Mouse (Mus musculus) midbrain, postnatal 0 days (tissue): ENCODE results near the gene Irak3. TPM values are rescaled to one million over a fixed set of nuclear protein-coding genes. Genes with fewer than 3 reads are reported as not detected.
A peak's percentile ranks its signal among the peaks of the same experiment; 100 is the strongest.

ENCODE experiments used
- ATAC-seq: fragments of 200-750 bp; cut with Nextera tagmentation; 2 replicates; pipeline ENCODE4 v1.8.0; 2017; ENCODE audit warnings: moderate number of reproducible peaks, mild to moderate bottlenecking, moderate TSS enrichment, moderate library complexity; ENCODE audit not compliant: low FRiP score
- DNase-seq: peaks from one replicate; pipeline ENCODE4 v3.0.0-alpha.2; 2015; ENCODE audit warnings: low spot score
- H3K27ac ChIP-seq: fragments of 300-500 bp; sonication (generic); 2 replicates; pipeline ENCODE4 v1.5.1; 2014; ENCODE audit warnings: low read depth, mild to moderate bottlenecking, low read length, mixed read lengths
- H3K27me3 ChIP-seq: fragments of 300-500 bp; sonication (generic); 2 replicates; pipeline ENCODE4 v1.6.1; 2014; ENCODE audit warnings: low read length, control low read depth, mixed read lengths; ENCODE audit not compliant: insufficient read depth
- H3K36me3 ChIP-seq: fragments of 300-500 bp; sonication (generic); 2 replicates; pipeline ENCODE4 v1.6.1; 2014; ENCODE audit warnings: low read length, control low read depth, mixed read lengths; ENCODE audit not compliant: insufficient read depth
- H3K4me1 ChIP-seq: fragments of 300-500 bp; sonication (generic); 2 replicates; pipeline ENCODE4 v1.6.1; 2014; ENCODE audit warnings: mild to moderate bottlenecking, control low read depth, antibody characterized with exemption, low read length, mixed read lengths; ENCODE audit not compliant: insufficient read depth
- H3K4me2 ChIP-seq: fragments of 300-500 bp; sonication (generic); 2 replicates; pipeline ENCODE4 v1.6.1; 2014; ENCODE audit warnings: low read depth, mild to moderate bottlenecking, low read length, mixed read lengths; ENCODE audit not compliant: poor library complexity, severe bottlenecking
- H3K4me3 ChIP-seq: fragments of 300-500 bp; sonication (generic); 2 replicates; pipeline ENCODE4 v1.5.1; 2014; ENCODE audit warnings: low read depth, mild to moderate bottlenecking, low read length, moderate library complexity
- H3K9ac ChIP-seq: fragments of 300-500 bp; sonication (generic); replicated peaks from 2 replicates; pipeline ENCODE4 v1.6.1; 2014; ENCODE audit warnings: mild to moderate bottlenecking, low read length, moderate library complexity, mixed read lengths; ENCODE audit not compliant: poor library complexity, severe bottlenecking
- H3K9me3 ChIP-seq: fragments of 300-500 bp; sonication (generic); 2 replicates; pipeline ENCODE4 v1.6.1; 2016; ENCODE audit warnings: low read length, control low read depth
- CTCF ChIP-seq: IDR thresholded peaks from 2 replicates; pipeline ENCODE4 v1.5.1; 2016; ENCODE audit warnings: antibody characterized with exemption, mild to moderate bottlenecking
- WGBS: fragments of 180-500 bp; shearing (Covaris S2); extraction: QIAGEN DNeasy Blood & Tissue Kit; methylation state at CpG from one replicate; pipeline ENCODE4 v1.1.7; 2014; 5-methylcytosine and 5-hydroxymethylcytosine counted together
- polyA plus RNA-seq: library from polyadenylated mRNA; unstranded; fragments of >200 nt; fragmentation: Nextera tagmentation; extraction: Ambion mirVana; gene quantifications from 2 replicates; pipeline ENCODE4 v1.2.1, GENCODE M21; 2015
- total RNA-seq: library from RNA; depleted of rRNA; stranded (reverse); fragments of >200 nt; gene quantifications from 2 replicates; pipeline ENCODE4 v1.2.3, GENCODE M21; 2014

The Irak3 gene
- total and polyA plus RNA-seq, 2 experiments from 2014 or later, result 0.19 to 0.60 TPM

GRCm38 (mm10) chr10:120208575-120209538 is 6.9 kb upstream of the Irak3 start:
- WGBS, result 4% methylated on average over 53 of the region's 53 CpGs
- no peak overlapping the region for H3K27ac ChIP-seq
- peak; percentile 71 for TF ChIP-seq CTCF

GRCm38 (mm10) chr10:120208015-120208414 is 6.1 kb upstream of the Irak3 start:
- no peak for TF ChIP-seq CTCF
- 87% methylated on average over 8 of the region's 8 CpGs for WGBS
- Histone ChIP-seq H3K36me3 (no peaks in the 10 kb centered on the region), H3K27me3 (no peaks in the 10 kb centered on the region), H3K4me3 (no peak overlapping the region; the same call in 1 of the 2 replicates), H3K4me2 (no peak overlapping the region), H3K9ac (no peak overlapping the region), H3K27ac (no peak overlapping the region), H3K4me1 (no peaks in the 10 kb centered on the region), H3K9me3 (no peaks in the 10 kb centered on the region)
- ATAC-seq (no peak), DNase-seq (no peak)

More at GRCm38 (mm10) chr10:120208575-120209538, 6.9 kb upstream of the Irak3 start:
- Histone ChIP-seq H3K4me1 (no peaks in the 10 kb centered on the region), H3K36me3 (no peaks in the 10 kb centered on the region), H3K4me2 (peak overlapping the region; percentile 64), H3K9ac (peak overlapping the region; percentile 62), H3K27me3 (no peaks in the 10 kb centered on the region), H3K9me3 (no peaks in the 10 kb centered on the region), H3K4me3 (peak overlapping the region; percentile 75)
- ATAC-seq (peak; percentile 92), DNase-seq (peak; percentile 95)

- ATAC-seq, result no peak
- no peak overlapping the region for H3K4me3 ChIP-seq
- H3K27me3 ChIP-seq, result peaks cover 10% of the 10 kb centered on the region; the same call in 1 of the 2 replicates
- no peak for DNase-seq
- TF ChIP-seq CTCF, result no peak
- no peak overlapping the region for H3K9ac ChIP-seq
- no peak overlapping the region for H3K27ac ChIP-seq
- H3K9me3 ChIP-seq, result no peaks in the 10 kb centered on the region
- WGBS, result 84% methylated on average over 13 of the region's 13 CpGs
- no peak overlapping the region for H3K4me2 ChIP-seq
- H3K4me1 ChIP-seq, result no peaks in the 10 kb centered on the region
- H3K36me3 ChIP-seq, result no peaks in the 10 kb centered on the region
Measured at GRCm38 (mm10) chr10:120204591-120205210, 2.8 kb upstream of the Irak3 start.

GRCm38 (mm10) chr10:120202467-120203250 is 729 bp upstream of the Irak3 start:
- H3K4me3 ChIP-seq, result no peak overlapping the region
- no peak overlapping the region for H3K27ac ChIP-seq
- no peaks in the 10 kb centered on the region for H3K4me1 ChIP-seq
- 76% methylated on average over 16 of the region's 16 CpGs for WGBS
- no peaks in the 10 kb centered on the region for H3K36me3 ChIP-seq
- no peaks in the 10 kb centered on the region for H3K9me3 ChIP-seq
- no peak for ATAC-seq
- TF ChIP-seq CTCF, result no peak
- DNase-seq, result no peak
- no peak overlapping the region for H3K9ac ChIP-seq
- H3K27me3 ChIP-seq, result peaks cover 10% of the 10 kb centered on the region; the same call in 1 of the 2 replicates
- H3K4me2 ChIP-seq, result no peak overlapping the region

- Histone ChIP-seq H3K36me3 (no peaks in the 10 kb centered on the region), H3K9me3 (no peaks in the 10 kb centered on the region), H3K4me2 (peak within 1 kb of the TSS; percentile 53), H3K27me3 (peaks cover 10% of the 10 kb centered on the region; the same call in 1 of the 2 replicates), H3K9ac (0 out of 2 replicates have a peak within 1 kb of the TSS, but pooled peaks have one; percentile 13), H3K4me3 (peak within 1 kb of the TSS; percentile 33), H3K4me1 (no peaks in the 10 kb centered on the region), H3K27ac (no peak within 1 kb of the TSS)
- ATAC-seq, result no peak
- no peak for TF ChIP-seq CTCF
- no peak for DNase-seq
- whole genome bisulfite sequencing, result 2% methylated on average over 65 of the region's 65 CpGs
Measured at GRCm38 (mm10) chr10:120201131-120201921, 604 bp downstream of the Irak3 start, which contains the start of gene Tmbim4. Gene Tmbim4, plus strand, starts transcription at chr10:120201590.
